Mouse (Mus musculus): ENCODE data around the gene Krtap3-2. TPM values are rescaled to one million over a fixed set of nuclear protein-coding genes. Genes with fewer than 3 reads are reported as not detected.

Krtap3-2 gene
- polyA plus RNA-seq (2015; fragmentation: Illumina TruSeq; extraction: RNeasy Lipid Tissue Mini Kit (QIAGEN cat#74804); ENCODE audit: low read depth, low replicate concordance): not detected

GRCm38 (mm10) chr11:99556753-99557152 lies at the start of gene Krtap3-2:
Gene Krtap3-2 (minus strand): TSS chr11:99556853.

GRCm38 (mm10) chr11:99603208-99603607 lies 46.6 kb upstream of the Krtap3-2 start, which contains the start of gene Gm11938:
Gene Gm11938 (minus strand): TSS chr11:99603308.

GRCm38 (mm10) chr11:99597742-99598141 lies 41.1 kb upstream of the Krtap3-2 start, which contains the start of gene Krtap9-3:
Gene Krtap9-3 (minus strand): TSS chr11:99598105.

DNA sequence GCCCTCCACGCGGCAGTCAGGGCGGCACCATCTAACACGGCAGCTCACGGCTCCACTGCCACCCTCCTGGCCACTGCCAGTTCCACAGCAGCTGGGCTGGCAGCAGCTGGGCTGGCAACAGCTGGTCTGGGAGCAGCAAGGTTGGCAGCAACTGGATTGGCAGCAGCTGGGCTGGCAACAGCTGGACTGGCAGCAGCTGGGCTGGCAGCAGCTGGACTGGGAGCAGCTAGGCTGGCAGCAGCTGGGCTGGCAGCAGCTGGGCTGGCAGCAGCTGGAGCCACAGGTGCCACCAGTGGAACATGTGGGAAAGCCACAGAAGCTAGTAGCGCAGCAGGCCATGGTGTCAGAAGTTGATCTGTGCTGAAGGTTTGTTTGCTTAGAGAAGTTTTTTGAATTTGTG lies 34.3 kb upstream of the Krtap3-2 start, which contains the start of gene Krtap1-3:
TSS of gene Krtap1-3 (minus strand) at position 359 of the 400 bp plus-strand sequence.

GRCm38 (mm10) chr11:99583245-99583704 lies 26.6 kb upstream of the Krtap3-2 start, which contains the start of gene Krtap1-4:
Gene Krtap1-4 (minus strand): TSS chr11:99583654.

DNA sequence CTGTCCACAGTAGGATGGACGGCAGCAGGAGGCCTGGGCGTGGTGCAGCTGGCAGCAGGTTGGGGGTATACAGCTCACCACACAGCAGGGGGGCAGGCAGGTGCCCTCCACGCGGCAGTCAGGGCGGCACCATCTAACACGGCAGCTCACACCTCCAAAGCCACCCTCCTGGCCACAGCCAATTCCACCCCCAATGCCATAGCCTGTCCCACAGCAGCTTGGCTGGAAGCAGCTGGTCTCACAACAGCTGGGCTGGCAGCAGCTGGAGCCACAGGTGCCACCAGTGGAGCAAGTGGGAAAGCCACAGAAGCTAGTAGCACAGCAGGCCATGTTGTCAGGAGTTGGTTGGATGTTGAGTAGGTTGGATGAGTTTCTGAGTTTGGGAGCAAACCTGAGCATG lies 24.0 kb upstream of the Krtap3-2 start, which contains the start of gene Krtap1-5:
TSS of gene Krtap1-5 (minus strand) at position 381 of the 400 bp plus-strand sequence.

DNA sequence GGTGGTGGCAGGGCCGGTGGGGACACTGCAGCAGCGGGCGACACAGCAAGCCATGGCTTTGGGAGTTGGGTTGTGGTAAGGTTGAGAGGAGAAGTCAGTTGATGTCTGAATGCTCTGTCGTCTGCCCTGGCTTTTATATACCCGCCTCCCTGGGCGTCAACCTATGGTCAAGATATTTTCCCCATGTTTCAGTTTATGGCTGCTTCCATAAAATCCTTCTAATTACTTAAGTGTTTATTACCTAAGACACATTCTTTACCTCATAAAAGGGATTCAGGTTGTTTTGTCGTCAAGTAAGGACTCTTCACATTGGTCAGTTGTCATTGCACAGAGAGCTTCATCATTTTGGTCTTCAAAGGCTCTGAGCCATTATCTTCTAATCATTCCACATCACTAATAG lies 9.9 kb upstream of the Krtap3-2 start, which contains the start of gene Krtap3-1:
TSS of gene Krtap3-1 (minus strand) at position 101 of the 400 bp plus-strand sequence.

GRCm38 (mm10) chr11:99559366-99559765 lies 2.7 kb upstream of the Krtap3-2 start, which contains the start of gene Gm11939:
Gene Gm11939 (minus strand): TSS chr11:99559466.

DNA sequence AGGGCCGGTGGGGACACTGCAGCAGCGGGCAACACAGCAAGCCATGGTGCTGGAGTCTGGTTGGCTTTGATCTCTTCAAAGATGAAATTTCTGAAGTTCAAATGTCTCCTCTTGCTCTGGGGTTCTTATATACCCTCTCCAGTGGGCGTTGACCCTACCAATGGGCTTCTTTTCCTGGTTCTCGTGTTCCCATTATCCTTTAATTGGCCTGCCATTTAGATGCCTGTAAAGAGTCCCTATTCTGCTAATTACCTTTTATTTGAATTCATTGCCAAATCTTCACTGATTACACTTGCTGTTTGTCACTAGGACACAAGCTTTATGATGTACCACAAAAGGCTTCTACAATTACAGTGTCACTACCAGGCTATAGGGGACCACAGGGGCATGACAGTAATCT lies 5.9 kb downstream of the Krtap3-2 start, which contains the start of gene Krtap3-3:
TSS of gene Krtap3-3 (minus strand) at position 101 of the 400 bp plus-strand sequence.

GRCm38 (mm10) chr11:99521288-99521860 lies 35.3 kb downstream of the Krtap3-2 start, which contains the start of gene Krt39:
Gene Krt39 (minus strand): TSS chr11:99521338.

Other genes with a start within 250 kb of the Krtap3-2 start
- 0.30 TPM for gene Krt25, start 233.9 kb downstream of the Krtap3-2 start, polyA plus RNA-seq (2015; fragmentation: Illumina TruSeq; extraction: RNeasy Lipid Tissue Mini Kit (QIAGEN cat#74804); ENCODE audit: low read depth, low replicate concordance)
- not detected for gene Krt26, start 218.9 kb downstream of the Krtap3-2 start, polyA plus RNA-seq (2015; fragmentation: Illumina TruSeq; extraction: RNeasy Lipid Tissue Mini Kit (QIAGEN cat#74804); ENCODE audit: low read depth, low replicate concordance)
- gene Krt27, start 205.7 kb downstream of the Krtap3-2 start, polyA plus RNA-seq (2015; fragmentation: Illumina TruSeq; extraction: RNeasy Lipid Tissue Mini Kit (QIAGEN cat#74804); ENCODE audit: low read depth, low replicate concordance): not detected
- not detected for gene Krt28, start 181.9 kb downstream of the Krtap3-2 start, polyA plus RNA-seq (2015; fragmentation: Illumina TruSeq; extraction: RNeasy Lipid Tissue Mini Kit (QIAGEN cat#74804); ENCODE audit: low read depth, low replicate concordance)
- 18.1 TPM for gene Krt10, start 167.5 kb downstream of the Krtap3-2 start, polyA plus RNA-seq (2015; fragmentation: Illumina TruSeq; extraction: RNeasy Lipid Tissue Mini Kit (QIAGEN cat#74804); ENCODE audit: low read depth, low replicate concordance)
- gene Krt12, start 134.6 kb downstream of the Krtap3-2 start, polyA plus RNA-seq (2015; fragmentation: Illumina TruSeq; extraction: RNeasy Lipid Tissue Mini Kit (QIAGEN cat#74804); ENCODE audit: low read depth, low replicate concordance): 13.0 TPM
- 0.22 TPM for gene Krt20, start 118.7 kb downstream of the Krtap3-2 start, polyA plus RNA-seq (2015; fragmentation: Illumina TruSeq; extraction: RNeasy Lipid Tissue Mini Kit (QIAGEN cat#74804); ENCODE audit: low read depth, low replicate concordance)
- gene Krt23, start 63.7 kb downstream of the Krtap3-2 start, polyA plus RNA-seq (2015; fragmentation: Illumina TruSeq; extraction: RNeasy Lipid Tissue Mini Kit (QIAGEN cat#74804); ENCODE audit: low read depth, low replicate concordance): not detected
- not detected for gene Krt39, start 35.5 kb downstream of the Krtap3-2 start, polyA plus RNA-seq (2015; fragmentation: Illumina TruSeq; extraction: RNeasy Lipid Tissue Mini Kit (QIAGEN cat#74804); ENCODE audit: low read depth, low replicate concordance)
- not detected for gene Krt40, start 13.7 kb downstream of the Krtap3-2 start, polyA plus RNA-seq (2015; fragmentation: Illumina TruSeq; extraction: RNeasy Lipid Tissue Mini Kit (QIAGEN cat#74804); ENCODE audit: low read depth, low replicate concordance)
- gene Krtap3-3, start 6.0 kb downstream of the Krtap3-2 start, polyA plus RNA-seq (2015; fragmentation: Illumina TruSeq; extraction: RNeasy Lipid Tissue Mini Kit (QIAGEN cat#74804); ENCODE audit: low read depth, low replicate concordance): not detected
- not detected for gene Gm11939, start 2.6 kb upstream of the Krtap3-2 start, polyA plus RNA-seq (2015; fragmentation: Illumina TruSeq; extraction: RNeasy Lipid Tissue Mini Kit (QIAGEN cat#74804); ENCODE audit: low read depth, low replicate concordance)
- gene Krtap3-1, start 9.8 kb upstream of the Krtap3-2 start, polyA plus RNA-seq (2015; fragmentation: Illumina TruSeq; extraction: RNeasy Lipid Tissue Mini Kit (QIAGEN cat#74804); ENCODE audit: low read depth, low replicate concordance): not detected
- gene Krtap1-5, start 24.2 kb upstream of the Krtap3-2 start, polyA plus RNA-seq (2015; fragmentation: Illumina TruSeq; extraction: RNeasy Lipid Tissue Mini Kit (QIAGEN cat#74804); ENCODE audit: low read depth, low replicate concordance): not detected
- not detected for gene Krtap1-4, start 26.8 kb upstream of the Krtap3-2 start, polyA plus RNA-seq (2015; fragmentation: Illumina TruSeq; extraction: RNeasy Lipid Tissue Mini Kit (QIAGEN cat#74804); ENCODE audit: low read depth, low replicate concordance)
- gene Krtap1-3, start 34.5 kb upstream of the Krtap3-2 start, polyA plus RNA-seq (2015; fragmentation: Illumina TruSeq; extraction: RNeasy Lipid Tissue Mini Kit (QIAGEN cat#74804); ENCODE audit: low read depth, low replicate concordance): not detected
- not detected for gene Krtap9-3, start 41.3 kb upstream of the Krtap3-2 start, polyA plus RNA-seq (2015; fragmentation: Illumina TruSeq; extraction: RNeasy Lipid Tissue Mini Kit (QIAGEN cat#74804); ENCODE audit: low read depth, low replicate concordance)
- gene Gm11938, start 46.5 kb upstream of the Krtap3-2 start, polyA plus RNA-seq (2015; fragmentation: Illumina TruSeq; extraction: RNeasy Lipid Tissue Mini Kit (QIAGEN cat#74804); ENCODE audit: low read depth, low replicate concordance): not detected
- not detected for gene Gm11937, start 53.3 kb upstream of the Krtap3-2 start, polyA plus RNA-seq (2015; fragmentation: Illumina TruSeq; extraction: RNeasy Lipid Tissue Mini Kit (QIAGEN cat#74804); ENCODE audit: low read depth, low replicate concordance)
- not detected for gene Krtap2-4, start 58.0 kb upstream of the Krtap3-2 start, polyA plus RNA-seq (2015; fragmentation: Illumina TruSeq; extraction: RNeasy Lipid Tissue Mini Kit (QIAGEN cat#74804); ENCODE audit: low read depth, low replicate concordance)
- not detected for gene Gm11562, start 63.6 kb upstream of the Krtap3-2 start, polyA plus RNA-seq (2015; fragmentation: Illumina TruSeq; extraction: RNeasy Lipid Tissue Mini Kit (QIAGEN cat#74804); ENCODE audit: low read depth, low replicate concordance)
- not detected for gene Krtap4-1, start 71.4 kb upstream of the Krtap3-2 start, polyA plus RNA-seq (2015; fragmentation: Illumina TruSeq; extraction: RNeasy Lipid Tissue Mini Kit (QIAGEN cat#74804); ENCODE audit: low read depth, low replicate concordance)
- gene Krtap4-2, start 78.2 kb upstream of the Krtap3-2 start, polyA plus RNA-seq (2015; fragmentation: Illumina TruSeq; extraction: RNeasy Lipid Tissue Mini Kit (QIAGEN cat#74804); ENCODE audit: low read depth, low replicate concordance): not detected
- not detected for gene Krtap4-7, start 87.2 kb upstream of the Krtap3-2 start, polyA plus RNA-seq (2015; fragmentation: Illumina TruSeq; extraction: RNeasy Lipid Tissue Mini Kit (QIAGEN cat#74804); ENCODE audit: low read depth, low replicate concordance)
- not detected for gene Gm11555, start 93.4 kb upstream of the Krtap3-2 start, polyA plus RNA-seq (2015; fragmentation: Illumina TruSeq; extraction: RNeasy Lipid Tissue Mini Kit (QIAGEN cat#74804); ENCODE audit: low read depth, low replicate concordance)
- gene Gm11563, start 102.1 kb upstream of the Krtap3-2 start, polyA plus RNA-seq (2015; fragmentation: Illumina TruSeq; extraction: RNeasy Lipid Tissue Mini Kit (QIAGEN cat#74804); ENCODE audit: low read depth, low replicate concordance): not detected
- not detected for gene Krtap4-6, start 109.1 kb upstream of the Krtap3-2 start, polyA plus RNA-seq (2015; fragmentation: Illumina TruSeq; extraction: RNeasy Lipid Tissue Mini Kit (QIAGEN cat#74804); ENCODE audit: low read depth, low replicate concordance)
- not detected for gene Gm14190, start 133.9 kb upstream of the Krtap3-2 start, polyA plus RNA-seq (2015; fragmentation: Illumina TruSeq; extraction: RNeasy Lipid Tissue Mini Kit (QIAGEN cat#74804); ENCODE audit: low read depth, low replicate concordance)
- not detected for gene Gm14180, start 177.4 kb upstream of the Krtap3-2 start, polyA plus RNA-seq (2015; fragmentation: Illumina TruSeq; extraction: RNeasy Lipid Tissue Mini Kit (QIAGEN cat#74804); ENCODE audit: low read depth, low replicate concordance)
- gene Gm11595, start 216.1 kb upstream of the Krtap3-2 start, polyA plus RNA-seq (2015; fragmentation: Illumina TruSeq; extraction: RNeasy Lipid Tissue Mini Kit (QIAGEN cat#74804); ENCODE audit: low read depth, low replicate concordance): not detected
- gene Krtap4-8, start 223.9 kb upstream of the Krtap3-2 start, polyA plus RNA-seq (2015; fragmentation: Illumina TruSeq; extraction: RNeasy Lipid Tissue Mini Kit (QIAGEN cat#74804); ENCODE audit: low read depth, low replicate concordance): not detected
- gene Krtap4-9, start 228.3 kb upstream of the Krtap3-2 start, polyA plus RNA-seq (2015; fragmentation: Illumina TruSeq; extraction: RNeasy Lipid Tissue Mini Kit (QIAGEN cat#74804); ENCODE audit: low read depth, low replicate concordance): not detected
- not detected for gene Gm11596, start 236.6 kb upstream of the Krtap3-2 start, polyA plus RNA-seq (2015; fragmentation: Illumina TruSeq; extraction: RNeasy Lipid Tissue Mini Kit (QIAGEN cat#74804); ENCODE audit: low read depth, low replicate concordance)
- gene Gm11569, start 242.1 kb upstream of the Krtap3-2 start, polyA plus RNA-seq (2015; fragmentation: Illumina TruSeq; extraction: RNeasy Lipid Tissue Mini Kit (QIAGEN cat#74804); ENCODE audit: low read depth, low replicate concordance): not detected
- not detected for gene Gm11554, start 247.6 kb upstream of the Krtap3-2 start, polyA plus RNA-seq (2015; fragmentation: Illumina TruSeq; extraction: RNeasy Lipid Tissue Mini Kit (QIAGEN cat#74804); ENCODE audit: low read depth, low replicate concordance)